Mouse (Mus musculus): ENCODE measurements around the gene Myrfl. TPM values are rescaled to one million over a fixed set of nuclear protein-coding genes. Genes with fewer than 3 reads are reported as not detected.
A peak's percentile ranks its signal among the peaks of the same experiment; 100 is the strongest.

Myrfl gene
- polyA plus RNA-seq, 3 experiments from 2014 or later = not detected

- no peak for ATAC-seq
Measured at GRCm38 (mm10) chr10:116912850-116913249, 16.1 kb upstream of the Myrfl start.

GRCm38 (mm10) chr10:116908901-116909642, 12.4 kb upstream of the Myrfl start:
- ATAC-seq = no peak

GRCm38 (mm10) chr10:116906794-116907193, 10.1 kb upstream of the Myrfl start:
- no peak for ATAC-seq

GRCm38 (mm10) chr10:116904503-116904908, 7.8 kb upstream of the Myrfl start:
- ATAC-seq = no peak

GRCm38 (mm10) chr10:116895108-116895833, 1.4 kb downstream of the Myrfl start:
- ATAC-seq = peak; percentile 67

- no peak for ATAC-seq
Measured at GRCm38 (mm10) chr10:116894540-116894939, 2.2 kb downstream of the Myrfl start.

GRCm38 (mm10) chr10:116893753-116894152, 3.0 kb downstream of the Myrfl start:
- peak; percentile 90 for ATAC-seq

- ATAC-seq = no peak
Measured at GRCm38 (mm10) chr10:116890587-116890986, 6.1 kb downstream of the Myrfl start.

GRCm38 (mm10) chr10:116884552-116884951, 12.2 kb downstream of the Myrfl start:
- ATAC-seq = no peak

- ATAC-seq = no peak
Measured at GRCm38 (mm10) chr10:116883531-116883930, 13.2 kb downstream of the Myrfl start.

- no peak for ATAC-seq
Measured at GRCm38 (mm10) chr10:116877436-116877835, 19.3 kb downstream of the Myrfl start.

GRCm38 (mm10) chr10:116874490-116874889, 22.2 kb downstream of the Myrfl start:
- no peak for ATAC-seq

GRCm38 (mm10) chr10:116872016-116872410, 24.7 kb downstream of the Myrfl start:
- no peak for ATAC-seq

GRCm38 (mm10) chr10:116871329-116872015, 25.2 kb downstream of the Myrfl start:
- ATAC-seq = no peak

- no peak for ATAC-seq
Measured at GRCm38 (mm10) chr10:116870819-116871218, 25.9 kb downstream of the Myrfl start.

GRCm38 (mm10) chr10:116853159-116853845, 43.4 kb downstream of the Myrfl start:
- ATAC-seq = no peak

GRCm38 (mm10) chr10:116848749-116849473, 47.8 kb downstream of the Myrfl start:
- ATAC-seq = peak; percentile 63

GRCm38 (mm10) chr10:116841551-116841950, 55.2 kb downstream of the Myrfl start:
- ATAC-seq = no peak

GRCm38 (mm10) chr10:116830676-116831075, 66.0 kb downstream of the Myrfl start:
- no peak for ATAC-seq

- ATAC-seq = no peak
Measured at GRCm38 (mm10) chr10:116828099-116828498, 68.6 kb downstream of the Myrfl start.

GRCm38 (mm10) chr10:116827306-116827705, 69.4 kb downstream of the Myrfl start:
- no peak for ATAC-seq

Measured in inflammation-experienced regulatory T-cells, adult 6 months (primary cell).